Mouse (Mus musculus) B cell, adult 62 days (primary cell): ENCODE measurements around the gene Fam167b. TPM values are rescaled to one million over a fixed set of nuclear protein-coding genes. Genes with fewer than 3 reads are reported as not detected.

ENCODE experiments used
- total RNA-seq: library from RNA; stranded (reverse); gene quantifications from 4 replicates; pipeline ENCODE4 v1.2.4, GENCODE M21; 2023

Gene Fam167b
- not detected in 4 replicates for total RNA-seq

GRCm38 (mm10) chr4:129578466-129578865 lies at the start of gene Fam167b:
TSS of gene Fam167b (minus strand) at chr4:129578549.

GRCm38 (mm10) chr4:129623681-129624091 lies 45.3 kb upstream of the Fam167b start, which contains the start of gene Ccdc28b:
TSS of gene Ccdc28b (minus strand) at chr4:129623947.

GRCm38 (mm10) chr4:129618786-129619691 lies 40.7 kb upstream of the Fam167b start, which contains the start of gene Iqcc:
TSS of gene Iqcc (minus strand) at chr4:129619099.

GRCm38 (mm10) chr4:129614093-129614492 lies 35.7 kb upstream of the Fam167b start, which contains the start of gene Dcdc2b:
TSS of gene Dcdc2b (minus strand) at chr4:129614257.

GRCm38 (mm10) chr4:129600233-129601158 lies 22.1 kb upstream of the Fam167b start, which contains the start of the genes Eif3i and Tmem234:
TSS of gene Eif3i (minus strand) at chr4:129600648.
TSS of gene Tmem234 (plus strand) at chr4:129600668.

GRCm38 (mm10) chr4:129573430-129573829 lies 4.9 kb downstream of the Fam167b start, which contains the start of gene Lck:
TSS of gene Lck (minus strand) at chr4:129573641.

GRCm38 (mm10) chr4:129542592-129543141 lies 35.7 kb downstream of the Fam167b start, which contains the start of gene Hdac1:
TSS of gene Hdac1 (minus strand) at chr4:129542713.

Other genes starting within 250 kb of the Fam167b start
- 144 to 162 TPM (median 150 TPM) in 4 replicates for gene Rbbp4, start 243.2 kb downstream of the Fam167b start, total RNA-seq
- 31.2 to 38.2 TPM (median 36.8 TPM) in 4 replicates for gene Zbtb8os, start 242.9 kb downstream of the Fam167b start, total RNA-seq
- gene Zbtb8a, start 200.4 kb downstream of the Fam167b start, total RNA-seq, result 2.2 to 4.1 TPM (median 3.4 TPM) in 4 replicates
- gene Zbtb8b, start 137.7 kb downstream of the Fam167b start, total RNA-seq, result not detected in 4 replicates
- 125 to 159 TPM (median 135 TPM) in 4 replicates for gene Bsdc1, start 117.0 kb downstream of the Fam167b start, total RNA-seq
- gene Tssk3, start 87.5 kb downstream of the Fam167b start, total RNA-seq, result 0.46 to 0.88 TPM in 2 of 4 replicates, not detected in the others
- gene Fam229a, start 87.4 kb downstream of the Fam167b start, total RNA-seq, result 2.2 to 3.5 TPM in 2 of 4 replicates, not detected in the others
- gene Marcksl1, start 65.0 kb downstream of the Fam167b start, total RNA-seq, result 87.6 to 108 TPM (median 95.2 TPM) in 4 replicates
- gene Hdac1, start 35.8 kb downstream of the Fam167b start, total RNA-seq, result 167 to 184 TPM (median 171 TPM) in 4 replicates
- gene Lck, start 4.9 kb downstream of the Fam167b start, total RNA-seq, result 18.6 to 29.8 TPM (median 24.1 TPM) in 4 replicates
- 145 to 162 TPM (median 151 TPM) in 4 replicates for gene Eif3i, start 22.1 kb upstream of the Fam167b start, total RNA-seq
- 107 to 127 TPM (median 116 TPM) in 4 replicates for gene Tmem234, start 22.1 kb upstream of the Fam167b start, total RNA-seq
- gene Dcdc2b, start 35.7 kb upstream of the Fam167b start, total RNA-seq, result 0.88 to 2.6 TPM (median 1.4 TPM) in 4 replicates
- gene Iqcc, start 40.5 kb upstream of the Fam167b start, total RNA-seq, result 10.8 to 16.9 TPM (median 13.6 TPM) in 4 replicates
- 14.8 to 21.3 TPM (median 20.1 TPM) in 4 replicates for gene Ccdc28b, start 45.4 kb upstream of the Fam167b start, total RNA-seq
- 80.5 to 92.9 TPM (median 85.9 TPM) in 4 replicates for gene Txlna, start 62.5 kb upstream of the Fam167b start, total RNA-seq
- gene Kpna6, start 94.2 kb upstream of the Fam167b start, total RNA-seq, result 36.4 to 49.2 TPM (median 40.5 TPM) in 4 replicates
- 17.0 to 20.4 TPM (median 18.8 TPM) in 4 replicates for gene Tmem39b, start 118.3 kb upstream of the Fam167b start, total RNA-seq
- gene Khdrbs1, start 163.8 kb upstream of the Fam167b start, total RNA-seq, result 131 to 145 TPM (median 136 TPM) in 4 replicates
- 402 to 422 TPM (median 407 TPM) in 4 replicates for gene Ptp4a2, start 232.7 kb upstream of the Fam167b start, total RNA-seq